Comparison of ENCODE assay signal across 9 mouse cellular contexts in the genomic region with DNA sequence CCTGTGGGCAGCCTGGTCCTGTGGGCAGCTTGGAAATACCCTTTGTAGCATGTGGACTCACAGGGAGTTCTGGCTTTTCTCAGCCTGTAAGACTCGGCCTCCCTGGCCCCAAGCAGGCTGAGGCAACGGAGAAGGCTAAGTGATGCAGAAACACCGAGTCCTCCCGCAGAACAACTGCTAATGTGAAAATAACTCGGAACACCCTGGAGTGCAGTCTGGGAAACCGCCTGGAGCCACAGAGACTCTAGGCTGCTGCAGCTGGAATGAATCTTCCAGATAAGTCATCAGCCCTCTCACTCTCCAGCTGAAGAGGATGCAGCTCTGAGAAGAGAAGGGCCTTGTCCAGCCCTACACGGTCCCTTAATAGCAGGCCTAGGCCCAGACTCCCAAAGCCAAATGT.
DNase-seq lines count a peak whose midpoint lies in the region; ATAC-seq and TF ChIP-seq lines count a peak whose summit lies in the region.
"Had no signal": no experiment of that assay in that cellular context is flagged by ENCODE, and none has a peak within 500 bp of the region (broad histone marks: within the 10 kb centered on the region; RNA-seq: fewer than 3 reads in every experiment).

No protein-coding gene starts in this region.

- no peak overlapping the region for H3K9ac ChIP-seq in heart, embryonic 11.5 days (ENCODE audit: low read depth, low read length)
- no peak overlapping the region for H3K9ac ChIP-seq in intestine, embryonic 15.5 days
- H3K9ac ChIP-seq in liver, embryonic 11.5 days (ENCODE audit: low read depth, low read length), result no peak overlapping the region

- peak; percentile 96 for DNase-seq in heart, adult 11 months
- no peak for DNase-seq in testis, postnatal 10 days (ENCODE audit: low spot score)
- DNase-seq in yolk sac, embryonic 10.5 days (ENCODE audit: low spot score), result peak; percentile 43
- DNase-seq in left cerebral cortex, adult 11 months (ENCODE audit: low spot score), result no peak
- DNase-seq in liver, embryonic 11.5 days (ENCODE audit: low spot score), result no peak

- no peak overlapping the region for H3K4me2 ChIP-seq in heart, embryonic 11.5 days
- no peak overlapping the region for H3K4me2 ChIP-seq in intestine, embryonic 15.5 days (replicated peaks)
- H3K4me2 ChIP-seq in liver, embryonic 11.5 days, result no peak overlapping the region

- ATAC-seq in heart, embryonic 11.5 days (replicated peaks; ENCODE audit: insufficient number of reproducible peaks, low FRiP score, low TSS enrichment), result no peak
- peak; percentile 39; the same call in 1 of the 2 replicates for ATAC-seq in intestine, embryonic 15.5 days
- ATAC-seq in liver, embryonic 11.5 days (replicated peaks; ENCODE audit: low FRiP score), result no peak

- 44% methylated on average over 7 of the region's 7 CpGs for WGBS in heart, embryonic 11.5 days (ENCODE audit: insufficient replicate concordance)
- 44% methylated on average over 7 of the region's 7 CpGs for WGBS in intestine, embryonic 15.5 days
- WGBS in liver, embryonic 11.5 days, result 65% methylated on average over 7 of the region's 7 CpGs

- no peaks in the 10 kb centered on the region for H3K9me3 ChIP-seq in heart, embryonic 11.5 days (replicated peaks; ENCODE audit: control insufficient read depth, low read length)
- no peaks in the 10 kb centered on the region for H3K9me3 ChIP-seq in intestine, embryonic 15.5 days
- H3K9me3 ChIP-seq in liver, embryonic 11.5 days (ENCODE audit: control insufficient read depth, low read length), result no peaks in the 10 kb centered on the region

- no peak overlapping the region for H3K4me3 ChIP-seq in heart, embryonic 11.5 days (ENCODE audit: low read depth, low read length)
- no peak overlapping the region for H3K4me3 ChIP-seq in testis, adult 2 months (ENCODE audit: control insufficient read depth, low read depth, low read length)
- no peak overlapping the region for H3K4me3 ChIP-seq in intestine, embryonic 15.5 days (replicated peaks)
- no peak overlapping the region for H3K4me3 ChIP-seq in liver, embryonic 11.5 days (ENCODE audit: low read depth, low read length)

- no peak for TF ChIP-seq CTCF in testis, adult 2 months (IDR thresholded peaks at IDR 0.05; ENCODE audit: control insufficient read depth, insufficient read depth, insufficient replicate concordance, low read depth, low read length)

- no peak for TF ChIP-seq POLR2A in testis, adult 2 months (IDR thresholded peaks at IDR 0.05; ENCODE audit: control insufficient read depth, low read depth, low read length)

- no peaks in the 10 kb centered on the region for H3K27me3 ChIP-seq in heart, embryonic 11.5 days (ENCODE audit: control insufficient read depth, insufficient read depth, low read length)
- no peaks in the 10 kb centered on the region for H3K27me3 ChIP-seq in testis, adult 2 months (ENCODE audit: control insufficient read depth, insufficient read depth, low read length)
- H3K27me3 ChIP-seq in intestine, embryonic 15.5 days (replicated peaks), result no peaks in the 10 kb centered on the region
- no peaks in the 10 kb centered on the region for H3K27me3 ChIP-seq in liver, embryonic 11.5 days (replicated peaks; ENCODE audit: control insufficient read depth, insufficient read depth, low read length)
- H3K27me3 ChIP-seq: CH12.LX had no signal

- 0 out of 2 replicates have a peak, but pooled peaks cover 5% of the 10 kb centered on the region for H3K4me1 ChIP-seq in heart, embryonic 11.5 days (ENCODE audit: control insufficient read depth, insufficient read depth, low read length)
- H3K4me1 ChIP-seq in testis, adult 2 months (ENCODE audit: control insufficient read depth, insufficient read depth, low read length), result no peaks in the 10 kb centered on the region
- 0 out of 2 replicates have a peak, but pooled peaks cover 4% of the 10 kb centered on the region for H3K4me1 ChIP-seq in intestine, embryonic 15.5 days (replicated peaks)
- no peaks in the 10 kb centered on the region for H3K4me1 ChIP-seq in liver, embryonic 11.5 days (replicated peaks; ENCODE audit: control insufficient read depth, insufficient read depth, low read length)

- H3K27ac ChIP-seq in heart, embryonic 11.5 days (ENCODE audit: low read depth, low read length), result no peak overlapping the region
- H3K27ac ChIP-seq in testis, adult 2 months (ENCODE audit: control insufficient read depth, insufficient read depth, low read depth, low read length), result peak overlapping the region; percentile 77
- no peak overlapping the region; the same call in 1 of the 2 replicates for H3K27ac ChIP-seq in intestine, embryonic 15.5 days
- no peak overlapping the region for H3K27ac ChIP-seq in liver, embryonic 11.5 days (ENCODE audit: low read depth, low read length)

- no peaks in the 10 kb centered on the region for H3K36me3 ChIP-seq in heart, embryonic 11.5 days (ENCODE audit: control insufficient read depth, insufficient read depth, low read length)
- no peaks in the 10 kb centered on the region for H3K36me3 ChIP-seq in testis, adult 2 months (ENCODE audit: control insufficient read depth, insufficient read depth, low read length)
- H3K36me3 ChIP-seq in intestine, embryonic 15.5 days, result no peaks in the 10 kb centered on the region
- H3K36me3 ChIP-seq in liver, embryonic 11.5 days (ENCODE audit: control insufficient read depth, insufficient read depth, low read length), result no peaks in the 10 kb centered on the region

Comparison
In these comparisons a context has a peak if more than half of its experiments do, and no peak if none do; other contexts are left out.
1. DNase-seq: peak in heart, adult 11 months (single experiment) and yolk sac, embryonic 10.5 days (single experiment); none in testis, postnatal 10 days (single experiment), left cerebral cortex, adult 11 months (single experiment) and liver, embryonic 11.5 days (single experiment).